Mouse (Mus musculus) thymus, adult 2 months (tissue): Measurements from ENCODE around the gene Ppp1r8. TPM values are rescaled to one million over a fixed set of nuclear protein-coding genes. Genes with fewer than 3 reads are reported as not detected.

Experiments
- DNase-seq: peaks from one replicate; pipeline ENCODE4 v3.0.0; 2021
- H3K27ac ChIP-seq: fragments of 200-500 bp; 2 replicates; pipeline ENCODE4 v1.5.1; 2012; ENCODE audit warnings: low read length, control low read depth; ENCODE audit not compliant: control insufficient read depth, insufficient read depth
- H3K27me3 ChIP-seq: fragments of 200-500 bp; 2 replicates; pipeline ENCODE4 v1.6.1; 2012; ENCODE audit warnings: mild to moderate bottlenecking, low read length, moderate library complexity, mixed read lengths; ENCODE audit not compliant: control insufficient read depth, insufficient read depth
- H3K36me3 ChIP-seq: fragments of 200-500 bp; 2 replicates; pipeline ENCODE4 v1.6.1; 2012; ENCODE audit warnings: mild to moderate bottlenecking, low read length, moderate library complexity; ENCODE audit not compliant: control insufficient read depth, insufficient read depth
- H3K4me1 ChIP-seq: fragments of 200-500 bp; replicated peaks from 2 replicates; pipeline ENCODE4 v1.6.1; 2012; ENCODE audit warnings: low read length; ENCODE audit not compliant: control insufficient read depth, insufficient read depth
- H3K4me3 ChIP-seq: fragments of 200-500 bp; 2 replicates; pipeline ENCODE4 v1.5.1; 2012; ENCODE audit warnings: mild to moderate bottlenecking, low read length, control low read depth, moderate library complexity; ENCODE audit not compliant: control insufficient read depth, insufficient read depth
- CTCF ChIP-seq: fragments of 200-500 bp; IDR thresholded peaks from 2 replicates; pipeline ENCODE4 v1.5.1; 2012; ENCODE audit warnings: mild to moderate bottlenecking, control low read depth, low read length, moderate library complexity, borderline replicate concordance; ENCODE audit not compliant: control insufficient read depth, poor library complexity, insufficient read depth; ENCODE audit errors: extremely low read depth
- POLR2A ChIP-seq: fragments of 200-500 bp; IDR thresholded peaks from 2 replicates; pipeline ENCODE4 v1.6.1; 2012; ENCODE audit warnings: mild to moderate bottlenecking, low read length, control low read depth, moderate library complexity; ENCODE audit not compliant: control insufficient read depth, poor library complexity, insufficient read depth; ENCODE audit errors: extremely low read depth
- WGBS: fragments of 180-500 bp; shearing (Covaris S2); methylation state at CpG from one replicate; pipeline ENCODE4 v1.1.7; 2018; 5-methylcytosine and 5-hydroxymethylcytosine counted together
- polyA plus RNA-seq: library from polyadenylated mRNA; depleted of rRNA; stranded (reverse); fragments of >200 nt; gene quantifications from 2 replicates; pipeline ENCODE4 v1.2.3, GENCODE M21; 2012

Ppp1r8 gene
- polyA plus RNA-seq, 1 experiment: 74.4 TPM

DNA sequence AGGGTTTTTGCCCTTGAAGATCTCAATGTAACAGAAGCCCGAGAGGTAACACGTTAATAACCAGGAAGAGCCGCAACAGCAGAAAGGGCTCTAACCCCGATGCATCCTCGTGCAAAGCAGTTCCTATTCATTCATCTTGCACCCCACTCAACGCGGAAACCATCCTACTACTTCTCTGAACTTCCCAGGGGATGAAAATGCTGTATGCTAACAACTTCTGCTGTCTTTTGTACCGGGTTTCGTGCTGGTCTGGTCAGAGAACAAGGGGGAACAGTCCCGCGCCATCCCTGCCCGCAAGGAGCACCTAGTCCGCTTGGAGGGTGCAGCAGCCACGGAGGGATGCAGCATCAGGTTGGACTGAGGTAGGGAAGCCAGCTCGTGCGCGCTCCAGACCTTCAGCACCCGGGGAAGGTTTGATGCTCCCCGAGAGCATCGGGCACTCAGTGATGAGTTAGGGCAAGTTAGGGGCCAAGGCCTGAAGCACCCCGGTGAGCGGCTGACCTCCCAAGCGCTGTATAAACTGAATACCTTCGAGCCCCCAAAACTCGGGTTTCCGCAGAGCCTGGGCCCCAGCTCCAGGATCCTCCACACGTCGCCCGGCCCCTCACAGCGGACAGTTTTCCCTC lies 575 bp downstream of the Ppp1r8 start:
- Histone ChIP-seq H3K4me3 (peak overlapping the region; percentile 78), H3K27me3 (no peaks in the 10 kb centered on the region), H3K4me1 (0 out of 2 replicates have a peak, but pooled peaks cover 6% of the 10 kb centered on the region), H3K36me3 (peaks cover 22% of the 10 kb centered on the region), H3K27ac (no peak overlapping the region)
- no peak for TF ChIP-seq POLR2A
- TF ChIP-seq CTCF: no peak
- peak; percentile 39 for DNase-seq
- under 1% methylated on average over 30 of the region's 30 CpGs for WGBS

- 50% methylated on average over 3 of the region's 3 CpGs for WGBS
- no peak overlapping the region for H3K4me3 ChIP-seq
- TF ChIP-seq POLR2A (no peak), CTCF (no peak)
Measured at GRCm38 (mm10) chr4:132841493-132841892, 1.5 kb downstream of the Ppp1r8 start.

GRCm38 (mm10) chr4:132823614-132824366 lies 19.2 kb downstream of the Ppp1r8 start:
- DNase-seq: peak; percentile 79
- Histone ChIP-seq H3K4me1 (no peaks in the 10 kb centered on the region), H3K27me3 (no peaks in the 10 kb centered on the region), H3K27ac (no peak overlapping the region), H3K36me3 (peaks cover 24% of the 10 kb centered on the region), H3K4me3 (no peak overlapping the region)
- no peak for TF ChIP-seq POLR2A
- peak; percentile 82; the same call in 1 of the 2 replicates for TF ChIP-seq CTCF
- 38% methylated on average over 8 of the region's 8 CpGs for WGBS

More at GRCm38 (mm10) chr4:132841493-132841892, 1.5 kb downstream of the Ppp1r8 start:
- Histone ChIP-seq H3K36me3 (peaks cover 30% of the 10 kb centered on the region), H3K4me1 (0 out of 2 replicates have a peak, but pooled peaks cover 6% of the 10 kb centered on the region), H3K27me3 (no peaks in the 10 kb centered on the region), H3K27ac (no peak overlapping the region)
- no peak for DNase-seq

DNA sequence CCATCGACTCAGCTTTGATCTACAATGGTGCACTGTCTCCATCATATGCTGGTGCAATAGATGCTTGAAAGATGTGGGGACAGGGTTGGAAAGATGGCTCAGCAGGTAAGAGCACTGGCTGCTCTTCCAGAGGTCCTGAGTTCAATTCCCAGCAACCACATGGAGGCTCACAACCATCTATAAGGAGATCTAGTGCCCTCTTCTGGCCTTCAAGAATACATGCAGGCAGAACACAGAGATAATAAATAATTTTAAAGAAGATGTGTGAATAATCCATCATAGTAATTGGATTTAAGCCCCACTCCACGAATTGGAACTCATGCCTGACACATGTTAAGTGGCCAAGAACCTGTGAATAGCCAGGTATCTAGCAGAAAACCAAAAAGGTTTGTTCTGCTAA lies 24.5 kb downstream of the Ppp1r8 start:
- TF ChIP-seq POLR2A: no peak
- Histone ChIP-seq H3K27me3 (no peaks in the 10 kb centered on the region), H3K36me3 (no peaks in the 10 kb centered on the region), H3K27ac (no peak overlapping the region), H3K4me3 (no peak overlapping the region), H3K4me1 (no peaks in the 10 kb centered on the region)
- 75% methylated on average over 2 of the region's 2 CpGs for WGBS
- no peak for DNase-seq

DNA sequence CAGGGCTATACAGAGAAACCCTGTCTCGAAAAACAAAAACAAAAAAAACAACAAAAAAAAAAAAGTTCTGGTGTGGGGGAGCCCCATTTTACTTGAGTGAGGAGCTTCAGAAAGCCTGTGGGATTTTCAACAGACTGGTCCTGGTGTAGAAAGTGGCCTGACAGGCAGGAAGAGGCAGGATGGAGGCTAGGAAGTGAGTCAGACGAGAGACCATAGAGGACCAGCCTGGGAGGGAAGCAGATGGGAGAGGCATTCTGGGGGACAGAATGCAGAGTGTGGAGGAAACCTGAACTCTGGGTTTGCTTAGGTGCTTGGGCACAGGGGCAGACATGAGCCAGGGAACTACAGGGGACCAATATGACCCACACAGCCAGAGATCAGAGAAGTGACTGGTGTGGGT lies 26.1 kb downstream of the Ppp1r8 start:
- no peak for DNase-seq
- TF ChIP-seq POLR2A (no peak), CTCF (no peak)
- no peaks in the 10 kb centered on the region for H3K36me3 ChIP-seq
- H3K27ac ChIP-seq: no peak overlapping the region
- no peaks in the 10 kb centered on the region for H3K27me3 ChIP-seq
- 75% methylated on average over 2 of the region's 2 CpGs for WGBS
- H3K4me3 ChIP-seq: no peak overlapping the region
- H3K4me1 ChIP-seq: no peaks in the 10 kb centered on the region

GRCm38 (mm10) chr4:132816404-132816803 lies 26.6 kb downstream of the Ppp1r8 start:
- H3K36me3 ChIP-seq: no peaks in the 10 kb centered on the region
- no peak overlapping the region for H3K27ac ChIP-seq
- H3K27me3 ChIP-seq: no peaks in the 10 kb centered on the region
- no peak for TF ChIP-seq CTCF
- TF ChIP-seq POLR2A: no peak
- H3K4me3 ChIP-seq: no peak overlapping the region
- H3K4me1 ChIP-seq: no peaks in the 10 kb centered on the region
- 84% methylated on average over 7 of the region's 7 CpGs for WGBS
- no peak for DNase-seq

DNA sequence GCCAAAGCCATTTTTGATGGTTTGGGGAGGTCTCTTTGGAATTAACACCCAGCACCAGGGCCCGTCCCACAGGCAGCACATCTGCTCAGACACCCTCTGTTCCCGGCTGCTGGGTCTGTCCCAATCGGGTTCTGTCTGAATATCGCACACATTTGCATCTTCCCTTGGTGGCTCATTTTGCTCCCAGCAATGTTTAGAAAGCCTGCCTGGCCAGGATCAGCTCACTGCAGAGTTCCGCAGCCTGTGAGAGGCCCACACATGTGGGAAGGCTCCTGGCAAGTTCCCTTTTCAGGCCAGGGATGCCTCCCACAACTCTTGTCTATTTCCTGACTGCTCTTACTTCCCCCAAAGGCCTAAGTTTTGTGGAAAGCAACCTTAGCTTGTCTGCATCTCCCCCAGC lies 33.3 kb downstream of the Ppp1r8 start:
- H3K36me3 ChIP-seq: no peaks in the 10 kb centered on the region
- DNase-seq: no peak
- no peak overlapping the region for H3K27ac ChIP-seq
- no peaks in the 10 kb centered on the region for H3K27me3 ChIP-seq
- H3K4me1 ChIP-seq: peaks cover 11% of the 10 kb centered on the region
- H3K4me3 ChIP-seq: no peak overlapping the region
- WGBS: 74% methylated on average over 5 of the region's 5 CpGs
- TF ChIP-seq CTCF (no peak), POLR2A (no peak)
